Mouse (Mus musculus): Measurements from ENCODE around the gene Mpped1. TPM values are rescaled to one million over a fixed set of nuclear protein-coding genes. Genes with fewer than 3 reads are reported as not detected.

Mpped1 gene
- total and polyA plus RNA-seq, 3 experiments, result not detected

GRCm38 (mm10) chr15:83842419-83842818 lies 63.2 kb downstream of the Mpped1 start:
- Histone ChIP-seq H3K79me2 (ENCODE audit: control insufficient read depth, insufficient read depth, low read length, poor library complexity) (no peaks in the 10 kb centered on the region), H3K27me3 (ENCODE audit: control insufficient read depth in 1 of 2, insufficient read depth in 2 of 2, low read length in 2 of 2) (no peaks in the 10 kb centered on the region), H3K4me1 (ENCODE audit: control insufficient read depth in 1 of 2, insufficient read depth in 2 of 2, low read length in 2 of 2) (no peaks in the 10 kb centered on the region), H3K27ac (ENCODE audit: control insufficient read depth, low read depth, low read length) (no peak overlapping the region), H3K9ac (ENCODE audit: control insufficient read depth, low read depth, low read length, poor library complexity, severe bottlenecking) (no peak overlapping the region), H3K4me3 (ENCODE audit: control insufficient read depth in 1 of 2, insufficient read depth in 1 of 2, low read depth in 2 of 2, low read length in 2 of 2) (no peak overlapping the region), H3K9me3 (replicated peaks; ENCODE audit: insufficient read depth, low read length) (no peaks in the 10 kb centered on the region), H3K36me3 (ENCODE audit: control insufficient read depth in 1 of 2, insufficient read depth in 2 of 2, low read length in 2 of 2) (no peaks in the 10 kb centered on the region)
- DNase-seq (ENCODE audit: low read depth, low spot score), result no peak
- TF ChIP-seq RCOR1 (IDR thresholded peaks at IDR 0.05; ENCODE audit: low read depth, low read length) (no peak), HCFC1 (IDR thresholded peaks at IDR 0.05; ENCODE audit: low read depth, low read length) (no peak), USF1 (IDR thresholded peaks at IDR 0.05; ENCODE audit: low read depth, low read length) (no peak), MYC (IDR thresholded peaks at IDR 0.05; ENCODE audit: low read depth, low read length) (no peak), SMC3 (IDR thresholded peaks at IDR 0.05; ENCODE audit: low read depth, low read length) (no peak), CHD1 (IDR thresholded peaks at IDR 0.05; ENCODE audit: low read depth, low read length) (no peak), BHLHE40 (IDR thresholded peaks at IDR 0.05; ENCODE audit: borderline replicate concordance, low read depth, low read length) (no peak), ELF1 (IDR thresholded peaks at IDR 0.05; ENCODE audit: low read depth, low read length) (no peak), GABPA (IDR thresholded peaks at IDR 0.05; ENCODE audit: low read depth, low read length) (no peak), POLR2AphosphoS5 (IDR thresholded peaks at IDR 0.05; ENCODE audit: borderline replicate concordance, low read depth, low read length) (no peak)

- H3K27me3 ChIP-seq (ENCODE audit: control insufficient read depth in 1 of 2, insufficient read depth in 2 of 2, low read length in 2 of 2), result no peaks in the 10 kb centered on the region
- no peak overlapping the region for H3K4me3 ChIP-seq (ENCODE audit: control insufficient read depth in 1 of 2, insufficient read depth in 1 of 2, low read depth in 2 of 2, low read length in 2 of 2)
- TF ChIP-seq NELFE (IDR thresholded peaks at IDR 0.05; ENCODE audit: low read depth, low read length) (no peak), ZC3H11A (IDR thresholded peaks at IDR 0.05; ENCODE audit: low read depth, low read length) (no peak), MEF2A (IDR thresholded peaks at IDR 0.05; ENCODE audit: extremely low read depth, insufficient replicate concordance, low read depth, low read length, poor library complexity, severe bottlenecking) (no peak)
- no peak overlapping the region for H3K9ac ChIP-seq (ENCODE audit: control insufficient read depth, low read depth, low read length, poor library complexity, severe bottlenecking)
- no peaks in the 10 kb centered on the region for H3K36me3 ChIP-seq (ENCODE audit: control insufficient read depth in 1 of 2, insufficient read depth in 2 of 2, low read length in 2 of 2)
- no peaks in the 10 kb centered on the region for H3K79me2 ChIP-seq (ENCODE audit: control insufficient read depth, insufficient read depth, low read length, poor library complexity)
- H3K4me1 ChIP-seq (ENCODE audit: control insufficient read depth in 1 of 2, insufficient read depth in 2 of 2, low read length in 2 of 2), result no peaks in the 10 kb centered on the region
- no peaks in the 10 kb centered on the region for H3K9me3 ChIP-seq (replicated peaks; ENCODE audit: insufficient read depth, low read length)
- no peak for DNase-seq (ENCODE audit: low read depth, low spot score)
- no peak overlapping the region for H3K27ac ChIP-seq (ENCODE audit: control insufficient read depth, low read depth, low read length)
Observed at GRCm38 (mm10) chr15:83842915-83843789, 63.9 kb downstream of the Mpped1 start.

GRCm38 (mm10) chr15:83845734-83846133 lies 66.5 kb downstream of the Mpped1 start:
- H3K79me2 ChIP-seq (ENCODE audit: control insufficient read depth, insufficient read depth, low read length, poor library complexity), result no peaks in the 10 kb centered on the region
- DNase-seq (ENCODE audit: low read depth, low spot score), result no peak
- H3K27me3 ChIP-seq (ENCODE audit: control insufficient read depth in 1 of 2, insufficient read depth in 2 of 2, low read length in 2 of 2), result no peaks in the 10 kb centered on the region
- no peak overlapping the region for H3K9ac ChIP-seq (ENCODE audit: control insufficient read depth, low read depth, low read length, poor library complexity, severe bottlenecking)
- no peaks in the 10 kb centered on the region for H3K4me1 ChIP-seq (ENCODE audit: control insufficient read depth in 1 of 2, insufficient read depth in 2 of 2, low read length in 2 of 2)
- no peak overlapping the region for H3K4me3 ChIP-seq (ENCODE audit: control insufficient read depth in 1 of 2, insufficient read depth in 1 of 2, low read depth in 2 of 2, low read length in 2 of 2)
- no peaks in the 10 kb centered on the region for H3K9me3 ChIP-seq (replicated peaks; ENCODE audit: insufficient read depth, low read length)
- H3K27ac ChIP-seq (ENCODE audit: control insufficient read depth, low read depth, low read length), result no peak overlapping the region
- no peaks in the 10 kb centered on the region for H3K36me3 ChIP-seq (ENCODE audit: control insufficient read depth in 1 of 2, insufficient read depth in 2 of 2, low read length in 2 of 2)
- TF ChIP-seq POLR2AphosphoS5 (IDR thresholded peaks at IDR 0.05; ENCODE audit: borderline replicate concordance, low read depth, low read length), result no peak
- TF ChIP-seq GATA1 (IDR thresholded peaks at IDR 0.05; ENCODE audit: low read depth, low read length), result no peak
- TF ChIP-seq MXI1 (IDR thresholded peaks at IDR 0.05; ENCODE audit: low read depth, low read length), result no peak
- TF ChIP-seq SIN3A (IDR thresholded peaks at IDR 0.05; ENCODE audit: low read length), result no peak
- no peak for TF ChIP-seq MAZ (IDR thresholded peaks at IDR 0.05; ENCODE audit: low read depth, low read length)
- TF ChIP-seq RCOR1 (IDR thresholded peaks at IDR 0.05; ENCODE audit: low read depth, low read length), result no peak
- TF ChIP-seq TAL1 (IDR thresholded peaks at IDR 0.05; ENCODE audit: low read length), result no peak
- no peak for TF ChIP-seq ETS1 (IDR thresholded peaks at IDR 0.05; ENCODE audit: low read depth, low read length)
- no peak for TF ChIP-seq MYB (IDR thresholded peaks at IDR 0.05; ENCODE audit: low read depth, low read length)
- TF ChIP-seq RAD21 (IDR thresholded peaks at IDR 0.05; ENCODE audit: low read depth, low read length), result no peak
- no peak for TF ChIP-seq POLR2AphosphoS2 (IDR thresholded peaks at IDR 0.05; ENCODE audit: low read length)
- TF ChIP-seq CTCF (IDR thresholded peaks at IDR 0.05 in 2 of 3, conservative IDR thresholded peaks at IDR 0.05 in 1 of 3; ENCODE audit: control insufficient read depth in 1 of 3, insufficient read depth in 1 of 3, low read depth in 2 of 3, low read length in 3 of 3, poor library complexity in 1 of 3, severe bottlenecking in 1 of 3), result no peak
- no peak for TF ChIP-seq E2F4 (IDR thresholded peaks at IDR 0.05; ENCODE audit: borderline replicate concordance, low read depth, low read length)
- TF ChIP-seq USF2 (IDR thresholded peaks at IDR 0.05; ENCODE audit: borderline replicate concordance in 1 of 2, insufficient read depth in 1 of 2, low read depth in 1 of 2, low read length in 2 of 2), result no peak

Data from MEL (cell line).